Mouse (Mus musculus) bone marrow macrophage, adult 2 months (primary cell): ENCODE data around the gene Gm20388.

ENCODE experiments used
- CTCF ChIP-seq: IDR thresholded peaks from 2 replicates; pipeline ENCODE4 v1.5.1; 2012; ENCODE audit warnings: low read depth, mild to moderate bottlenecking, low read length, moderate library complexity
- POLR2A ChIP-seq: IDR thresholded peaks from 2 replicates; pipeline ENCODE4 v1.6.1; 2012; ENCODE audit warnings: mild to moderate bottlenecking, low read depth, low read length, borderline replicate concordance

GRCm38 (mm10) chr8:122760116-122760515 is 2849.5 kb downstream of the Gm20388 start:
- TF ChIP-seq POLR2A (no peak), CTCF (no peak)
